Mouse (Mus musculus) megakaryocyte progenitor cell, adult 5-6 weeks (primary cell): Measurements from ENCODE around the gene Scimp. TPM values are rescaled to one million over a fixed set of nuclear protein-coding genes. Genes with fewer than 3 reads are reported as not detected.

Source experiments
- ATAC-seq: replicated peaks from 2 replicates; pipeline ENCODE4 v1.8.0; 2016; ENCODE audit warnings: mild to moderate bottlenecking, moderate TSS enrichment, inconsistent platforms; ENCODE audit not compliant: poor library complexity
- total RNA-seq, 2 experiments: library from RNA; stranded (forward) in 1 of 2; stranded (reverse) in 1 of 2; fragments of 157-497, 149-512 nt in 1 of 2; fragments of 200-1000 nt in 1 of 2; gene quantifications; 2 replicates each; pipeline versions ENCODE4 v1.2.3 to v1.2.4; 2015 to 2017

Scimp gene
- total RNA-seq (2015) (0.37 TPM in 1 of 2 replicates, not detected in the other), total RNA-seq (2017) (not detected in 2 replicates)

DNA sequence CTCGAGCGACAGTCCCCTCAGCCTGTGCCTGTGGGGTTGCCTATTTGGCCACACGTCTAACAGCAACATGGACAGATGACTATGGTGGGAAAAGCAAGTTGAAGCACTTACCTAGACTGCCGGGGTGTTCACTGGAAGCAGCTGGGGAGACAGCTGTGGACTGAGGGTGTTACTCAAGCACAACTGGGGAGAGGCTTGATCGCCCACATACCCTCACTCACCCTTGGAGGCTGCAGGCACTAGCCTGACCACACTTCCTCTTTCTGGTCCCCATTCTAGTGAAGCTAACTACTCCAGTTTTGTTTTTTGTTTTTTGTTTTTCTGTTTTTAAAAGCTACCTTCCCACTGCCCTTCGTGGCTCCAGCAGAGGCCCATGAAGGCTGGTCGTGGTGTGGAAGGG, at the start of gene Scimp:
Gene Scimp, minus strand, starts transcription at position 222 of the 400 bp plus-strand sequence.
- peak; percentile 80 for ATAC-seq

DNA sequence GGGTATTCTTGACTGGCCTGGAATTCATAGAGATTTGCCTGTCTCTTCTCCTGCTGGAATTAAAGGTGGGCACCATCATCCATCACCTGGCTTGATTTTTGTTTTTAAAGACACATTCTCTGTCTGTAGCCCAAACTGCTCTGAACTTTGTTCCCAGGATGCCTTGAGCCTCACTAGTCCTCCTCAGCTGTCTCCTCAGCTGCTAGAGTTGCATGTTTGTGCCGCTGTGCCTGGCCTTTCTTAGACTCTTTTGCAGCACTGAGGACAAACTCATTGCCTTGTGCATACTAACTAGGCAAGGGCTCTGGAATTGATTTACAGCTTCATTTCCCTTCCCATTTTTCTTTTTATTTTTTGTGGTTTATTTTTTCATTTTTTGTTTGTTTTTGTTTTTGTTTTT, 48.0 kb upstream of the Scimp start:
- no peak for ATAC-seq

DNA sequence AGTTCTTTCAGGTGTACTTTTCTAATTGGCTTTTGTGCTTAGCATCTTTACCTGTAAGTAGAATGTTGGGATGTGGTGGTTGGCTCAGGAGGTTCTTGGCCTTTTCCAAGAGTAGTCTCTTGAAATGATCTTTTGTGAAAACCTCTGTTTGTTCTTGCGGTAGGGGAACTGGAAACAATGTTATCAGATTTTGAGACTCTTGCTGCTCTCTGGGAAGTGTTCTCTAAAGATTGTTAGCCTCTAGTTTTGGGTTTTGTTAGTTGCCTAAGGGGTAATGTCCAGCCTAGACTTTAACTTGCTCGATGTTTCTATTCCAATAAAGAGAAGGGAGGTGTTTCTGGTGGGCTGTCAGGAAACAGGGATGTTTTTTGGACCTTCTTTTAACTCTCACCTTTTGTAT, 33.6 kb upstream of the Scimp start:
- ATAC-seq, result no peak

DNA sequence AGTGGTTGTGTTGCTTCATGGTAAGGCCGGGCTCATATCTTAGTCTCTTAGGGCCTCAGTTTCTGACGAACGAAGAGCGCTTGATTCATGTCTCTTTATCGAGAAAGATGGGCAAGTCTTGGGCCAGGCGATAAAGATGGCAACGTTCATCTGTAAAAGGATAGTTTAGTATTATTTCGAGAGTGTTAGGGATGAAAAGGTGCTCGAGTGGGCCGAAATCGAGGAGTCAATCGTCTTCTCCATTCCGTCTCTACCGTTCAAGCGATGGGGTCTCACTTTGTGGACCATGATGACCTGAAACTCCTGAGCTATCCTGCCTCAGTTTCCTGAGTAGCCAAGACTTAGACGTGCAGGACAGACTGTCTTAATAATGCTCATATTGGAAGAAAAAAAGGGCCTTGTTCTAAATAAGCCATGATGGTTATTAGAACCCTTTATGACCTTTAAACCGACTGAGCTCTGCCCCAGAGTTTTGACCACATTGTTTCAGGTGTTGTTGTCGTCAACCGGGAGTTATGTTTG, 33.1 kb upstream of the Scimp start:
- ATAC-seq, result no peak

DNA sequence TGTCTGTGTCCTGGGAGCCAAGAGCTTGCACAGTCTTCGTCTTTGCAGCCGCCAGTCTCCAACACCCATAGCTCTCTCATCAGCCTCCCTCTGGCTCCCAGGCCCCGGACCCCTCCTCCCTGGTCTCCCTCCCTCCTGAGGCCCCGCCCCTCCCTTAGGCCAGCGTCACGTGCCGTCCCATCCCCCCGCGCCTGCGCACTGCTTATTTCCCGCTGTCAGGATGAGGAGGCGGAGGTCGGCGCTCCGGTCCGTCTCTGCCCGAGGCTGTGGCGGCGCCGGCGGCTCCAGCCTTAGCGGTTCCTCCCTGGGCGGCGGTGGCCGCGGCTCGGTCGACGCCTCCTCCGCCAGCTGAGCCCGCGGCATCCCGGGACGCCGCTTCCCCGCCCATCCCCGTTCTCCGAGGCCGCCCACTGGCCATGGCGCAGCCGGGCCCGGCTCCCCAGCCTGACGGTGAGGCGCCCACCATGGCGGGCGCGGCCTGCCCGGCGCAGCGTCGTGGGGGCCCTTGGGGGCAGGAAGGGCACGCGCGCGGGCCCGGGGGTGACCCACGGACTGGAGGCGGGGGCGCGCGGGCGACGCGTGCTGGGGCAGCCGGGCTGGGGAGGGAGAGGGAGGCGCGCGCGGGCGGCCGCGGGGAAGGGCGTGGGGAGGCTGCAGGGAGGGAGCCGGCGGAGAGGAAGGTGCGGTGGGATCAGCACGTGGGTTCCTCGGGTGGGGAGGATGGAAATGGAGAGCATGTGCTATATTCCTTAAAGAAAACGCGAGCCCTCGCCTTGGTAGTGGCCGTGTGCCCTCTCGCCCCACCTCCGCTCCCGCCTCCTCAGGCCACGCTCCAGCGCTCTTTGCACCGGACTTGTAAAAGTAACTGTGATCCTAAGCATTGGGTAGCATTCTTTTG, 32.4 kb upstream of the Scimp start, which contains the start of gene Rabep1:
Gene Rabep1, plus strand, starts transcription at position 220 of the 898 bp plus-strand sequence.
- ATAC-seq, result peak; percentile 90

DNA sequence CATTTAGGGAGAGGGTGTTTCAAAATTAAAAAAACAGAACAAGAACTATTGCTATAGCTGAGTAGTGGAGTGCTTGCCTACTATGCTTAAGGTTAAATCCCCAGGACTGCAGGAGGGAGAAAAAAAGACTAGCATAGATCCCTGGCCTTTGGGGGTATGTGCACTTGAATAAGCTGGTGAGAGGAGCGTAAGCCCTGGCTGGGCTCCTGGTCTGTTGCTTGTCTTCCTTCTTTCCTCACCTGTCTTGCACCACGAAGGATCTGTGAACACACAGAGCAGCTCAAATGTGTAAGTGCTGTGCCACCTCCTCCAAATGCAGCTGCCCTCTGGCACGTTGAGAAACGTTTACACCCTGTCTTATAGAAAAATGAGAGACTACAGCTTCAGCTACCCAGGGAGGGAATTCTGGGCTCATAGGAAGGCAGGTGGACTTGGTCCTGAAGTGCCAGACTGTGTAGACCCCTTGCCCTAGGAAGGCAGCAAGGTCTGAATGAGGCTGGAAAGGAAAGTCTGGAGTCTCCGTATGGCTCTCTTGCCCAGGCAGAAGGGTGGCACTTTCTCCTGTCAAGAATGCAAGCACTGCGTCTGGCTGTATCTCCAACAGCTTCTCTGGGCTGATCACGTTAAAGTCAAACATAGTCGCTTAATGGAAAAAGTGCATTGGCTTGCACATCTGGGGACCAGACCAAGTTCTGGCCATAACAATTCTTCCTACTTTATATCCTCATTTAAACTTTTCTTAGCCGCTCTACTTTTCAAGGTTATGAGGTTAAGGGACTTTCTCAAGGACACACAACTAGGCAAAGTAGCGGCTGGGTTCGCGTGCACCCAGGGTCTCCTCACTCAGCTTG, 31.5 kb upstream of the Scimp start:
- ATAC-seq, result no peak

DNA sequence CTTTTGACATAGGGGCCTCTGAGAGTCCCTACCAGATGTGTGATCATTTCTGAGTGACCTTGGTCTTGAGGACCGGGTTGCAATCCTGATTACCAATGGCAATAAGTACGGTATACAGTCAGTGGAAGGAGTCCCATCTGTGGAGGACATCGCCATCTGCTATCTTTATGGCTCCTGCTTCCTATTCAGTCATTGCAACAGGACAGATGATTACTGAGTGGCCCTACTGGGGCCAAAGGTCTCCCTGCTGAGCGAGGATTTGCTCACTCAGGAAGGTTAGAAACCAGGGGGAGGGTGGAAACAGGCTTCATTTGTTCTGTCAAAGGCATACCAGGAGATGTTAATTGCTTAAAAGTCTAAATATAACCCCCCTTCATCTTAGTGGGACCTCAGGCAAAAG, 30.6 kb upstream of the Scimp start:
- no peak for ATAC-seq

DNA sequence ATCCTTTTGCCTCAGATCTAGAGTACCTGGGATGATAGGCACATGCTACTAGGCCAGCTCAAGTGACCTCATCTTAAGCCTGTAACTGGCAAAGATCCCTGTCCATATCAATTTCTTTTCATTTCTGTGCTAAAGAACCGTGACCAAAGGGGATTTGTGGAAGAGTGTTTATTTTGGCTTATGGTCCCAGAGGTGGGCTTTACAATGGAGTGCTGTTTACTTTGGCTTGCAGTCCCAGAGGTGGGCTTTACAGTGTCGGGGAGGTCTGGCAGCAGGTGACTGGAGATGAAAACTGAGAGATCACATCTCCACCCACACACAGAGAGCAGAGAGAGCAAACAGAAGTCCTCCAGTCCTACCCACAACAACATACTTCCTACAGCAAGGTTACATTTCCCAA, 26.2 kb upstream of the Scimp start:
- ATAC-seq, result no peak

DNA sequence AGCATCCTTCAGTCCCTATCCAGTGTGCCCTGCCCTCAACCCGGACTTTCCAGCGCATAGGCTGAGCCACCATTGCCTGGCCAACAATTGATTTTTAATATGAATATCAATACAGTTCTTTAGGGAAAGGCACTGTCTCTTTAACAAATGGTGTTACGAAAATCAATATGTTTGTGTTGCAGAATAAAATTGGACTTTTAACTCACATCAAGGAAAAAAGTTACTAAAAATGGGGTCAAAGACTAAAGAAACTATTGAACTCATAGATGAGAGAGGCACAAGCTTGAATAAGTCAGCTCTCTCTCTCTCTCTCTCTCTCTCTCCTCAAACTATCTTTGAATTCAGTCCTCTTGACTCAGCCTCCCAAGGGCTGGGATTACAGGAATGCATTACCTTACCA, 24.6 kb upstream of the Scimp start:
- ATAC-seq, result no peak

DNA sequence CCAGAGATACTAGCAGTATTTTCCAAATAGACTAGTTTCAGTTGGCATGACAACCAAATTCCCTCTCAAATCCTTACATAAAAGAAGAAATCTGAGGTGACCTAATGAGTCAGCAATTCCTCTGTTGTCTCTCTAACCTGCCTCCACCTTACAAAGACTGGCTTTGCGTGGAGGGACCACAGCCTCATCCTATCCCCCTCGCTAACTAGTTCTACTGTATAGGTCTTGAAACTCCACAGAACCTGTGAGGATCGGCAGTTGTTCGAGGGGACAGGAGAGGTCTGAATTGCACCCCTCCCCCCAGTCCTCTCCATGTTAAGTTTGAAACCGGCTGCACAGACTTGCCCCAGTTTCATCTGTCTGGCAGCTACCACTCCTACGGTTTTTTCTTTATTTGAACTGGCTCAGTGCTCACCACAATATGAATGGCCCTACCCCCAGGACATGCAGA, 23.0 kb upstream of the Scimp start:
- no peak for ATAC-seq

DNA sequence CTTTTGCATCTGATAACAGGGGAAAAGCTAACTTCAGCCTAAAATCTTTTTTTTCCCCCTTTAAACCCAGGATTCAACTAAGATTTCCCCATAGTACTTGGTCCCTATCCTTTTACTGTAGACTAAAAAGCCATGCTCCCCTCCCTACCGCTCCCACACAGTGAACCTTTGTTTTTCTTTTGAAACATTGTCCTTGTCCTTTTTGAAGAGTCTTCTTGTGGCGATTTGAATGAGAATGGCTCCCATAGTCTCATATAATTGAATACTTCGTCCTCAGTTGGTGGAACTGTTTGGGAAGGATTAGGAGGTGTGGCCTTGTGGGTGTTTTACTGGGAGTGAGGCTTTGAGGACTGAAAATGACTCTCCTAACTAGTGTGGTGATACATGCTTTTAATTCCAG, 21.4 kb upstream of the Scimp start:
- no peak for ATAC-seq

DNA sequence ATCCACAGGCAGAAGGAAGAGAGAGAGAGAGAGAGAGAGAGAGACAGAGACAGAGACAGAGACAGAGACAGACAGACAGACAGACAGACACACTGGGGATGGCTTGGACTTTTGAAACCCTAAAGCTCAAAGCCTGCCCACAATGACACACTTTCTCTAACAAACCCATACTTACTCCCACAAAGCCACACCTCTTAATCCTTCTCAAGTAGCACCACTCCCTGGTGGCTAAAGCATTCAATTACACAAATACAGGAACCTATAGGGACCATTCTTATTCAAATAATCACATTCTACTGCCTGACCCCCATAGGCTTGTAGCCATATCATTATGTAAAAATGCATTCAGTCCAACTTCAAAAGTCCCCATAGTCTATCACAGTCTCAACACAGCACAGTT, 21.0 kb upstream of the Scimp start:
- ATAC-seq, result no peak

DNA sequence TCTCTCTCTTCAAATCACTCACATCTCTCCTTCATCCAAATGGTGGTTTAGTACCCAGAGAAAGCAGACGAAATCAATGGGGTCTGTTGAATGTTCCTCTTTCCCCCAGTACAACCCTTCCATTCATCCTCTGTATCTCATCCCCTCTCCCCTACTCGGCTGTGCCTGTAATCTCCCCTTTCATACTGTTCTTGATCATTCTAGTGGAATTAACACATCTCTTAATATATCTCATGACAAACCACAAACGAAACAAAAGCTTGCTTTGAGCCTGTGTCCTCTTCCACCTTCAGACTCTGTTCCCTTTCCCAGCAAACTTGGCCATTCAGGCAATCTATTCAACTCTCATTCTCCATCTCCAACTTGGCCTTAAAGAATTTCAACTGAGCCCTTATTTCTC, 18.8 kb upstream of the Scimp start:
- ATAC-seq, result no peak

DNA sequence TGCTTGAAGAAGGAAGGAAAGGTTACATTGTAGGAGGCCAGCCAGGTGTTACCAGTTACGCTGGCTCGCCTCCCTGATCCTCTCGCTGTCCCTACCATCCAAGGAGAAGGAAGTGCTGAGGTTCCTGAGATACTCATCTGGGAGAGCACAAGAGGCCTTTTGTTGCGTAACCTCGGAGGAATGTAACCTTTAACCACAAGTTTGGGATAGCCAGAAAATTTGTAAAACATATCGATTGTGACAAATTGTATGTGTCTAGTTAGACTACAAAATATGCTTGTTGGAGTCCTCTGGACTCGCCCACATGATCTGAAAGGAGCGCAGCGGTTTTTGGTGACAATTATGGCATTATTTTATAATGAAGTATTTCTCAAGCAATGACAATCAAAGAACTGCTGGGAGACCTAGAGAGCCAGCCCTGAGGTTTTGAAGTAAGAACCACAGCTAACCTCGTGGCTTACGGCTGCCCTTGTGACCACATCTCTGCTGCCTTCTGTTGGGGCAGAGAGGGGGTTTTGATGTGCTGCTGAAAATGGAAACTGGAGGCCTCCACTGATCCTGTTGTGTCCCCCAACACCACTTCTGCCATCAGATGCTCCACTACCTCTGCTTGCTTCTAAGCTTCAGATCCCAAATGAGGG, 16.7 kb upstream of the Scimp start:
- 0 out of 2 replicates have a peak, but pooled peaks have one; percentile 26 for ATAC-seq

DNA sequence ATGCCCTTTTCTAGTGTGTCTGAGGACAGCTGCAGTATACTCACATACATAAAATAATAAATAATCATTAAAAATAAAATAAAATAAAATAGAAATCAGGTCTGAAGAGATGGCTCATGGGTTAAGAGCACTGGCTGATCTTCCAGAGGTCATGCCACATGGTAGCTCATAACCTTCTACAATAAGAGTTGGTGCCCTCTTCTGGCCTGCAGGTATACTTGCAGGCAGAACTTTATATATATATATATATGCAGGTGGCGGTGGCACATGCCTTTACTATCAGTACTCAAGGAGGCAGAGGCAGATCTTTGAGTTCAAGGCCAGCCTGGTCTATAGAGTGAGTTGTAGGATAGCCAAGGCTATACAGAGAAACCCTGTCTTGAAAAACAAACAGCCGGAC, 13.8 kb upstream of the Scimp start:
- peak; percentile 81 for ATAC-seq

DNA sequence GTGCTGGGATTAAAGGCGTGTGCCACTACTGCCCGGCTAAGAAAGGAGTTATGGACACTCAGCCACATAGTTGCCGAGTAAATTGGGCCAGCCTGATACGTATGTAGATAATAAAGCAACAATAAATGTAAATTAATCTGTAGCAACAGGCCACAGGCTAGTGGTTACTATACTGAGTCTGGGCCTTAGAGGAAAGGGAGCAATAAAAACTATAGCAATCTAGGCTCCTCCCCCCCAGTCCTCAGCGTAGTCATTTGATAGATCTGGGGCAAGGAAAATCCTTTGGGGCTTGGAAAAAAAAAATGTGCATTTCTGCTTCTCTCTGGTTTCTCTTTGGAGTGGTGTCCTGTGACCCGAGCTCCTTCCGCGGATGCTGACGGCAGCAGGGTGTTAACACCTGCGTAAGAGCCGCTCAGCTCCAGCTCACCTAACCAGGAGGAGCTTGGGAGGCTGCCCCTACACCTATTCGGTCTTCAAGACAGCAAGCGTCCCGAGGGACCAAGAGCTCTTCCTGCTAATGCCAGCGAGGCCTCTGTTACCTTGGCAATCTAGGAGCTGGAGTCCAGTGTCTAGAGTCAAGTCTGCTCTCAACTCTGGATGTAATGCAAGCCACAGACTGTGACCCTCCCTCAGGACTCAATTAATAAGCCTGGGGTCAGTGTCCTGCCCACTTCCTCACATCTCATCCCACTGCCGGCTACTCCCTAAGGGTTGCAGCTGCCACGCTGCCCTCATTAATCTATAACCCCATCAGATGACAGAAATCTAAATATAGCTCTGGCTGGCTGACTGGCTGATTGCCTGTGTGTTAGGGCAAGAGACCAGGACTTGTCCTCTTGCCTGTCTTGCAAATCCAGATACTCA, 9.6 kb upstream of the Scimp start:
- no peak for ATAC-seq

DNA sequence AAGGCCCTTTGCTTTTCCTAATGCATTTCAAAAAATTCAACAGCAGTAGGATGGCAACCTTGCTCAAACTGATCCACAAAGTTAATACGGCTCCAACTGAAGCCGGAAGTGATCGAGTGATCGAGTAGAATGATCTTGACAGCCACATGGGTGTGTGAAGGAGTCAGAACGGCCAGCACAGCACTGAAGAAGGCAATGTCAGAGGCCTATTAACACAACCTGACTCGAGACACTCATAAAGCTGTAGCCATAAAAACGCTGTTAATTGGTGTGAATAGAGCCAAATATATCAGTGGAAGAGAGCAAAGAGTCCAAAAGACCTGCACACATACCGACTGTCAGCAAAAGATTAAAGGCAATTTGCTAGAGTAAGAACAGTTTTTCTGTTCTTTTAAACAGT, 7.7 kb upstream of the Scimp start:
- ATAC-seq, result no peak

DNA sequence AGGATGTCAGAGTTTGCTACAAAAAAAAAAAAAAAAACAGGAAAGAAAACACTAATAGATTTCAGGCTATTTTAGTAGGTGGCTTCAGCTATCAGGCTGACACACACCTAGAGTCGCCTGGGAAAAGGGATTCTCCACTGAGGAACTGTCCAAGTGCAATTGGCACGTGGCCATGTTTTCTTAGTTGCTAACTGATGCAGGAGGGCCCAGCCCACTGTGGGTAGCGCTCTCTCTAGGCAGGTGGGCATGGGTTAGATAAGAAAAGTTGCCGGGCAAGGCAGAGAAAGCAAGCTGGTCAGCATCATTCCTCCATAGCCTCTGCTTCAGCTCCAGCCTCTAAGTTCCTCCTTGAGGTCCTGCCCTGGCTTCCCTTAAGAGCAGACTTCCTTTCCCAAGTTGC, 4.4 kb upstream of the Scimp start:
- ATAC-seq, result no peak

DNA sequence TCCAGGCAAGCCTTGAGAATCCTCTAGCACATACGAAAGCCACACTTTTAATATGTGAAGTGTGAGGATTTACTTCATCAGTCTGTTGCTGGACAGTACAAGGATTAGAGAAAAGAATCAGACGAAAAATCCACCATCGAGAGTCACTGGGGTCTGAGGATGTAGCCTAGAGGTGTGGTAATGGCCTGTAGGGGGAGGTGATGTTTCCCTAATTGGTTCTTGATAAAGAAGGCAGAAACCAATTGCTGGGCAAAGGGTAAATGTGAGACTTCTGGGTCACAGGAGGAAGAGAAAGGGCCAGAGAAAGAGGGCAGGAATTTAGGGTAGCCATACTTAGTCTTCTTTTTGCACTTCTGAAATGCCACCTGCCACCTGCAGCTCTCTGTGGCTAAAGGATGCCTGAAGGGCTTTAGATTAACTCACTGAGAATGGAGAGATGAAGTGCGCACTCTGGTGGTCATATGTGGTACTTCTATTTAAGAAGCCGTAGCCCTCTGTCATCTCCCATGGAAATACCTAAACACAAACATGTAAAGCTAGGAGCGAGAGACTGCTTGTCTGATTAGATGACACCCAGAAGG, 3.2 kb upstream of the Scimp start:
- peak; percentile 89 for ATAC-seq

DNA sequence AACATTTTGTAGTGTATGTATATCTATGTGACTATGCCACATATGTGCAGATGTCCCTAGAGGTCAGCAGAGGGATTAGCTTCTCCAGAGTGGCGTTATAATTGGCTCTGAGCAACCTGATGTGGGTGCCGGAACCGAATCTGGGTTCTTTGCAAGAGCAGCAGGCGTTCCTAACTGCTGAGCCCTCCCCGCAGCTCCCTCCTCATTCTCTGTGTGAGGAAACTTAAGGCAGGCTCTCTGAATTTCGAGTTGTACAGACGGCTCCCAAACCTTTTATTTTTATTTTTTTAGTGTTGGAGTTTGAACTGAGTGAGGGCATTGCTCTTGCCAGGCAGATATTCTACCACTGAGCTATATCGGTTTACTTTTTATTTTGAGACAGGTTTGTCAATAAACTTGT, 2.7 kb upstream of the Scimp start:
- no peak for ATAC-seq
